Mouse (Mus musculus) T-cell, adult 2 months (primary cell): ENCODE measurements around the gene Gna14.

Experiments used
- DNase-seq: peaks from one replicate; pipeline ENCODE4 v3.0.0; 2022; ENCODE audit warnings: low spot score

Gna14 gene

GRCm38 (mm10) chr19:16511081-16511420, 75.5 kb downstream of the Gna14 start:
- DNase-seq: no peak

GRCm38 (mm10) chr19:16514201-16514600, 78.6 kb downstream of the Gna14 start:
- no peak for DNase-seq

GRCm38 (mm10) chr19:16518569-16518968, 83.0 kb downstream of the Gna14 start:
- no peak for DNase-seq

- no peak for DNase-seq
These were observed 85.0 kb downstream of the Gna14 start for GRCm38 (mm10) chr19:16520608-16521007.

- no peak for DNase-seq
These were observed 90.8 kb downstream of the Gna14 start for GRCm38 (mm10) chr19:16526302-16526880.

- no peak for DNase-seq
These were observed 91.5 kb downstream of the Gna14 start for GRCm38 (mm10) chr19:16527031-16527430.

- no peak for DNase-seq
These were observed 92.8 kb downstream of the Gna14 start for GRCm38 (mm10) chr19:16528225-16528828.

- DNase-seq: no peak
These were observed 93.8 kb downstream of the Gna14 start for GRCm38 (mm10) chr19:16529293-16529920.

- DNase-seq: no peak
These were observed 94.4 kb downstream of the Gna14 start for GRCm38 (mm10) chr19:16529999-16530398.

- no peak for DNase-seq
These were observed 98.7 kb downstream of the Gna14 start for GRCm38 (mm10) chr19:16534311-16534710.

GRCm38 (mm10) chr19:16538416-16538815, 102.9 kb downstream of the Gna14 start:
- no peak for DNase-seq

GRCm38 (mm10) chr19:16543688-16544087, 108.1 kb downstream of the Gna14 start:
- no peak for DNase-seq

- DNase-seq: no peak
These were observed 121.4 kb downstream of the Gna14 start for GRCm38 (mm10) chr19:16556988-16557387.

- DNase-seq: no peak
These were observed 122.4 kb downstream of the Gna14 start for GRCm38 (mm10) chr19:16557971-16558370.

- DNase-seq: no peak
These were observed 123.0 kb downstream of the Gna14 start for GRCm38 (mm10) chr19:16558570-16558969.

- no peak for DNase-seq
These were observed 123.8 kb downstream of the Gna14 start for GRCm38 (mm10) chr19:16559243-16559896.

GRCm38 (mm10) chr19:16562676-16563075, 127.1 kb downstream of the Gna14 start:
- no peak for DNase-seq

GRCm38 (mm10) chr19:16576790-16577189, 141.2 kb downstream of the Gna14 start:
- no peak for DNase-seq

GRCm38 (mm10) chr19:16579656-16580260, 144.2 kb downstream of the Gna14 start:
- DNase-seq: no peak

GRCm38 (mm10) chr19:16580501-16580900, 144.9 kb downstream of the Gna14 start:
- DNase-seq: no peak

- no peak for DNase-seq
These were observed 149.0 kb downstream of the Gna14 start for GRCm38 (mm10) chr19:16584546-16584945.

GRCm38 (mm10) chr19:16585379-16585778, 149.8 kb downstream of the Gna14 start:
- DNase-seq: peak; percentile 6
